Mouse (Mus musculus): ENCODE measurements around the gene Cwc22. TPM values are rescaled to one million over a fixed set of nuclear protein-coding genes. Genes with fewer than 3 reads are reported as not detected.
"Not testable (repeated sequence)": the region's sequence is repeated elsewhere in the genome, so short reads cannot be mapped to it uniquely, and the experiment has no call there.

The Cwc22 gene
- polyA plus RNA-seq, 1 experiment = 6.7 TPM

DNA sequence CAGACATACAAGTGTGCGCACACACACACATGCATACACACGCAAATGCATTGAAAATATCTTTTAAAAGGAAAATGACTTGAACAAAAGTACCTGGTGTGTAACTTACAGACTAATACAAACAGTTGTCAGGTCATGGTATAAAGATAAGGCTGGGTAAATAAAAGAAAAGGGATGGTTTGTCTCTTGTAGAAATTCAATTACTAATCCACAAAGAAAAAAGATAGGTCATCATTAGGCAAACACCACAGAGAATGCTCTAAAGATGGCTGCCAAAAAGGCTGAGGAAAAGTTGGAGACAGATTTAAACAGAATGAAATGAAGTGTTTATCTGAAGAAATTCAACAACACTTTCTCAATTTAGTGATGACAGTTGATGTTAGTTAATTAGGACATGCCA lies 47.7 kb downstream of the Cwc22 start:
- DNase-seq = no peak
- Histone ChIP-seq H3K27me3 (ENCODE audit: control insufficient read depth, insufficient read depth, low read length) (no peaks in the 10 kb centered on the region), H3K4me1 (replicated peaks; ENCODE audit: control insufficient read depth, insufficient read depth, low read length) (no peaks in the 10 kb centered on the region), H3K4me3 (ENCODE audit: control insufficient read depth, insufficient read depth, low read length) (no peak overlapping the region), H3K27ac (ENCODE audit: control insufficient read depth, insufficient read depth, low read length) (no peak overlapping the region), H3K36me3 (ENCODE audit: control insufficient read depth, insufficient read depth, low read length) (peaks cover 48% of the 10 kb centered on the region)
- 100% methylated on average over 2 of the region's 2 CpGs for WGBS
- TF ChIP-seq POLR2A (IDR thresholded peaks at IDR 0.05; ENCODE audit: control insufficient read depth, extremely low read depth, insufficient read depth, low read length, poor library complexity) (no peak), CTCF (IDR thresholded peaks at IDR 0.05; ENCODE audit: borderline replicate concordance, control insufficient read depth, extremely low read depth, insufficient read depth, low read length, poor library complexity) (no peak)

DNA sequence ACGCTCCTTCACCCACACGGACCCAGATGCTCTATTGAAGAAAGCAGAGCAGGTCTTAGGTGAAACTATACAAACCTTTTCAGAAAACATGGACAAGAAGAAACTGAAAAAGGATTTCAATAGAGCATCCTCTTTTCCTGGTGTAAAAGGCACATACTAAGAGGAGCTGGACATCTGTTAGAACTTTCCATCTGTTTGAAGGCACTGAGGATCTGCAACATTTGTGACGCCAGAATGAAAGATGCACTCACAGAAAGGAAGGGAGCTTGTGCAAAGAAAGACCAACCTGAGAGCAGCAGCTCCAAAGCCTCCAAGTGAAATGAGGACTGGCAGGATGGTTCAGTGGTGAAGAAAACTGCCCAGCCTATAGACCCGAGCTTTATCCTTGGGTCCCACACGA lies 48.2 kb downstream of the Cwc22 start:
- Histone ChIP-seq H3K4me1 (replicated peaks; ENCODE audit: control insufficient read depth, insufficient read depth, low read length) (no peaks in the 10 kb centered on the region), H3K4me3 (ENCODE audit: control insufficient read depth, insufficient read depth, low read length) (no peak overlapping the region), H3K36me3 (ENCODE audit: control insufficient read depth, insufficient read depth, low read length) (peaks cover 44% of the 10 kb centered on the region), H3K27me3 (ENCODE audit: control insufficient read depth, insufficient read depth, low read length) (no peaks in the 10 kb centered on the region), H3K27ac (ENCODE audit: control insufficient read depth, insufficient read depth, low read length) (no peak overlapping the region)
- no peak for DNase-seq
- TF ChIP-seq CTCF (IDR thresholded peaks at IDR 0.05; ENCODE audit: borderline replicate concordance, control insufficient read depth, extremely low read depth, insufficient read depth, low read length, poor library complexity) (no peak), POLR2A (IDR thresholded peaks at IDR 0.05; ENCODE audit: control insufficient read depth, extremely low read depth, insufficient read depth, low read length, poor library complexity) (no peak)
- 98% methylated on average over 5 of the region's 5 CpGs for WGBS

DNA sequence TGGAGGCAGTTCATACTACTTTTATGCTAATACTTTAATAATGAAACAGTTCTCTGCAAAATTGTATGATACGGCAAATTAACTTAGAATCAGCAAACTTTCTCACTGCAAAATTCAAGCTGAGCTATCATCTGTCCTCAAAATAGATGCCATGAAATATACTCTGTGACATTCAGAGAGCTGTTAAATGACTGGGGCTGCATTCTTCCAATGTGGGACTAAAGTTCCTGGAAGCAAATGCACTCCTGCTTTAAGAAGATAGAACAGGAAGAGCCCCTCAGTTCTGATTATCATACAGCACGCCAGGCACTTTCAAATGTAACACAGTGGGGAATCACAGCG lies 48.6 kb downstream of the Cwc22 start:
- H3K27ac ChIP-seq (ENCODE audit: control insufficient read depth, insufficient read depth, low read length) = no peak overlapping the region
- DNase-seq = no peak
- 97% methylated on average over 3 of the region's 3 CpGs for WGBS
- H3K36me3 ChIP-seq (ENCODE audit: control insufficient read depth, insufficient read depth, low read length) = peaks cover 43% of the 10 kb centered on the region
- no peak overlapping the region for H3K4me3 ChIP-seq (ENCODE audit: control insufficient read depth, insufficient read depth, low read length)
- no peaks in the 10 kb centered on the region for H3K27me3 ChIP-seq (ENCODE audit: control insufficient read depth, insufficient read depth, low read length)
- TF ChIP-seq CTCF (IDR thresholded peaks at IDR 0.05; ENCODE audit: borderline replicate concordance, control insufficient read depth, extremely low read depth, insufficient read depth, low read length, poor library complexity) = no peak
- TF ChIP-seq POLR2A (IDR thresholded peaks at IDR 0.05; ENCODE audit: control insufficient read depth, extremely low read depth, insufficient read depth, low read length, poor library complexity) = no peak
- no peaks in the 10 kb centered on the region for H3K4me1 ChIP-seq (replicated peaks; ENCODE audit: control insufficient read depth, insufficient read depth, low read length)

DNA sequence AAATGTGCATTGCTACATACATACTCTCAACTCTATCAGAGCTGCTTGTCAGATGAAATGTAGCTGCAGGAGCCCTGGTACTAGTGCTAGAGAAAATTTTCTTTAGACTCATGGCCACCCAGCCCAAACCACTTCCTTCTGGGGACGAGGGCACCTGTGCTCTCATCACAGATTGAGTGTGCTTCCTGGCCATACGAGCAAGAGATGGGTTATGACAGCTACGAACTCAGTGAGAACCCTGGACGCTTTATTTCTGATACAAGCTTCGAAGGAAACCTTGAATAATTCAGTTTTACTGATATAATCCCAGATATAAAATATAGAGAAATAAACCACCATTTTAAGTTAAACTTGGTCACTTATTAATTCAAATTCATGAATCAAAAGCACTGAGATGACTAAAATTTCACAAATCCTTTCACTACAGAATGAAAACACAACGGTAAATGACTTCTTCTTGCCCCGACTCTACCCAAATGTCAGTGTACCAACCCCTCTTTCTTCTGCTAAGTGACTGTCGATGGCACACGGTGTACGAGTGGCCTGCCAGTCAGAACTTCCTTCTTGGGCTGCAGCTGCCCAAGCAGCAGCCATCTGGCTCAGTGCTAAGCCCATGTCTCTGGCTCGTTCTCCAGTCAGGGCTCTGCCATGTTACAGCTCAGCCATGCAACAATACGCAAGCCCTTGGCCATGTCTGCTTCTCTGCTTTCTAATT lies 49.2 kb downstream of the Cwc22 start:
- TF ChIP-seq POLR2A (IDR thresholded peaks at IDR 0.05; ENCODE audit: control insufficient read depth, extremely low read depth, insufficient read depth, low read length, poor library complexity) (no peak), CTCF (IDR thresholded peaks at IDR 0.05; ENCODE audit: borderline replicate concordance, control insufficient read depth, extremely low read depth, insufficient read depth, low read length, poor library complexity) (no peak)
- Histone ChIP-seq H3K4me3 (ENCODE audit: control insufficient read depth, insufficient read depth, low read length) (no peak overlapping the region), H3K27me3 (ENCODE audit: control insufficient read depth, insufficient read depth, low read length) (no peaks in the 10 kb centered on the region), H3K36me3 (ENCODE audit: control insufficient read depth, insufficient read depth, low read length) (peaks cover 43% of the 10 kb centered on the region), H3K4me1 (replicated peaks; ENCODE audit: control insufficient read depth, insufficient read depth, low read length) (no peaks in the 10 kb centered on the region), H3K27ac (ENCODE audit: control insufficient read depth, insufficient read depth, low read length) (no peak overlapping the region)
- no peak for DNase-seq
- 85% methylated on average over 12 of the region's 12 CpGs for WGBS

DNA sequence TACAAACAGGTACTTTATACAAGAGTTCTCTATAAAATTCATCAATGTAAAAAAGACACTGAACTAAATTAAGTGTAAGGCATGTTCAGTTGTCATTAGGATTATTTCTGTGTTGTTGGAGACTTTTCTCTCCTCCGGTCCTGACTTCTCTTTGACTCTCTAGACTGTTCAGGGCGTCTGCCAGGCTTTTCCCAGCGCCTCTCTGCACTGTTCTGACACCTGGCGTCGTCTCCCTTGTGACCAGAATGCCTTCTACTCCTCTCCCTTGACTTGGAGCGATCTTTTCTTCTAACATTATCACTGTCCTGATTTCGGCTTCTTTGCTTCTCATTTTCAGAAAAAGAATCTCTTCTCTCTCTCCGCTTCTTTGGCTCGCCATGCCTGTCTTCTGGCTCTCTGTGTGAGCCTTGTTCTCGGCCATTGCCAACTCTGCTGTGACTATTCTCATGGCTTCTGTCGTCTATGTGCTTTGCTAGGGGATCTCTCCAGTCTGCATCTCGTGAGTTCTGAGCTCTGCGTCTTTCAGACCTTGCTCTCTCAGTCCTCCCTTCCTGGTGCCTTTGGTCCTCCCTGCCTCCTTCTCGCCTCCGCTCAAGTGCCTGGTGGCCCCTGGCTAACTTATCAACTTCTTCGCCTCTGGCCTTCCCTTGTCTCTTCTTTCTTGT lies 50.1 kb downstream of the Cwc22 start:
- H3K4me3 ChIP-seq (ENCODE audit: control insufficient read depth, insufficient read depth, low read length); H3K27ac ChIP-seq (ENCODE audit: control insufficient read depth, insufficient read depth, low read length); H3K4me1 ChIP-seq (replicated peaks; ENCODE audit: control insufficient read depth, insufficient read depth, low read length); DNase-seq; H3K27me3 ChIP-seq (ENCODE audit: control insufficient read depth, insufficient read depth, low read length): not testable (repeated sequence)
- 97% methylated on average over 16 of the region's 16 CpGs for WGBS
- peaks cover 39% of the 10 kb centered on the region for H3K36me3 ChIP-seq (ENCODE audit: control insufficient read depth, insufficient read depth, low read length)

DNA sequence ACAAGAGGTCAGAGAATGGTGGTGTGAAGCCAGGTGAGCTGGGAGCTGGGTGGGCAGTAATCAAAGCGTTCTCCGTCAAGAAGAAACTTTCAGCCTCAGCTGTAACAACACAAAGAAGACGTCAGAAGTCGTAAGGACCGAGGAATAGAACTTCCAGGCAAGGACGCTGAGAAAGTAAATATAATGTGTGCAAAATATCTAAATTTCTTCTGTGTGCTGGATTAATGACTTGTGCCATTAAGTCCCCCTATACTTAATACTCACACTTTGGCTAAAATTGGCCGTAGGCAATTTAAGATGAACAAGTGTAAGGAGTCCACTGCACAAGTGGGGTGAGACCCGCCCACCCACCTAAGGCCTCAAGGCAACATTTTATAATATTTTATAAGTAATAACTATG lies 51.3 kb downstream of the Cwc22 start:
- WGBS = 97% methylated on average over 8 of the region's 8 CpGs
- no peaks in the 10 kb centered on the region for H3K27me3 ChIP-seq (ENCODE audit: control insufficient read depth, insufficient read depth, low read length)
- TF ChIP-seq CTCF (IDR thresholded peaks at IDR 0.05; ENCODE audit: borderline replicate concordance, control insufficient read depth, extremely low read depth, insufficient read depth, low read length, poor library complexity) = no peak
- TF ChIP-seq POLR2A (IDR thresholded peaks at IDR 0.05; ENCODE audit: control insufficient read depth, extremely low read depth, insufficient read depth, low read length, poor library complexity) = no peak
- peaks cover 32% of the 10 kb centered on the region for H3K36me3 ChIP-seq (ENCODE audit: control insufficient read depth, insufficient read depth, low read length)
- no peak overlapping the region for H3K27ac ChIP-seq (ENCODE audit: control insufficient read depth, insufficient read depth, low read length)
- no peak for DNase-seq
- H3K4me3 ChIP-seq (ENCODE audit: control insufficient read depth, insufficient read depth, low read length) = no peak overlapping the region
- H3K4me1 ChIP-seq (replicated peaks; ENCODE audit: control insufficient read depth, insufficient read depth, low read length) = no peaks in the 10 kb centered on the region

DNA sequence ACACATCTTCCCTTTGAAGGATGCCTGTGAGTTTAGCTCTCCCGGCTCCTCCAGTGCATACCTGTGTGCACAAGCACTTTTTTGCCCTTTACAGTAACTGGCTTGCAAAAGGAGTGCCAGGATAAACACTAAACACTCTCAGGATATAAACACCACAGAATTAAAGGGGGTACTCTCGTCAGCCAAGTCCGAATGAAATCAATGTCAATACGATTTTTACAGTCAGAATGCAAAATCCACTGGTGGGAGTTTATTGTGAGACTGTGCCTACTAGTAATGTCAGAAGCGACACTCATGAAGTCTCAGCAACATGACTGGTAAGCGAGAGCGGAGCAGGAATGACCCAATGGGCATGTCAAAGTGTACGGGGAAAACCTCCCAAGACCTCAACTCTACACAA lies 52.7 kb downstream of the Cwc22 start:
- H3K27ac ChIP-seq (ENCODE audit: control insufficient read depth, insufficient read depth, low read length) = no peak overlapping the region
- no peak for TF ChIP-seq POLR2A (IDR thresholded peaks at IDR 0.05; ENCODE audit: control insufficient read depth, extremely low read depth, insufficient read depth, low read length, poor library complexity)
- TF ChIP-seq CTCF (IDR thresholded peaks at IDR 0.05; ENCODE audit: borderline replicate concordance, control insufficient read depth, extremely low read depth, insufficient read depth, low read length, poor library complexity) = no peak
- DNase-seq = no peak
- H3K27me3 ChIP-seq (ENCODE audit: control insufficient read depth, insufficient read depth, low read length) = no peaks in the 10 kb centered on the region
- over 99% methylated on average over 8 of the region's 8 CpGs for WGBS
- H3K36me3 ChIP-seq (ENCODE audit: control insufficient read depth, insufficient read depth, low read length) = peaks cover 20% of the 10 kb centered on the region
- H3K4me3 ChIP-seq (ENCODE audit: control insufficient read depth, insufficient read depth, low read length) = no peak overlapping the region
- H3K4me1 ChIP-seq (replicated peaks; ENCODE audit: control insufficient read depth, insufficient read depth, low read length) = no peaks in the 10 kb centered on the region
